In genomic region chr3:52758561-52758960, GRCm38 (mm10) we compare ENCODE assay signal across 9 mouse cellular contexts.
DNase-seq lines count a peak whose midpoint lies in the region; ATAC-seq and TF ChIP-seq lines count a peak whose summit lies in the region.
"Had no signal": no experiment of that assay in that cellular context is flagged by ENCODE, and none has a peak within 500 bp of the region (broad histone marks: within the 10 kb centered on the region; RNA-seq: fewer than 3 reads in every experiment).

No protein-coding gene starts in this region.

- no peak for TF ChIP-seq POLR2A in cortical plate, adult 2 months (IDR thresholded peaks at IDR 0.05; ENCODE audit: extremely low read depth, insufficient read depth, low read length)

- no peak overlapping the region for H3K4me2 ChIP-seq in hindbrain, embryonic 11.5 days (replicated peaks; ENCODE audit: low read depth, low read length)
- H3K4me2 ChIP-seq in hindbrain, embryonic 12.5 days (replicated peaks): no peak overlapping the region

- no peak for ATAC-seq in hindbrain, embryonic 11.5 days (ENCODE audit: low FRiP score)
- ATAC-seq in hindbrain, embryonic 12.5 days (ENCODE audit: low FRiP score): no peak
- ATAC-seq in inflammation-experienced regulatory T-cells, adult 6 months: peak; percentile 92

- peak; percentile 26 for DNase-seq in hindbrain, embryonic 11.5 days (ENCODE audit: low spot score)
- peak; percentile 26 for DNase-seq in urinary bladder, postnatal 25 days (ENCODE audit: low spot score)
- no peak for DNase-seq in urinary bladder, postnatal 10 days (ENCODE audit: low spot score)
- DNase-seq in naive thymus-derived CD4-positive, alpha-beta T cell, adult 2 months (ENCODE audit: low read depth): peak; percentile 82
- no peak for DNase-seq in forebrain, embryonic 10.5 days (ENCODE audit: extremely low spot score, low spot score)

- no peak overlapping the region for H3K9ac ChIP-seq in hindbrain, embryonic 11.5 days (ENCODE audit: low read depth, low read length)
- no peak overlapping the region for H3K9ac ChIP-seq in hindbrain, embryonic 12.5 days

- 46% methylated on average over 2 of the region's 2 CpGs for WGBS in hindbrain, embryonic 11.5 days
- WGBS in hindbrain, embryonic 12.5 days: 35% methylated on average over 2 of the region's 2 CpGs
- 39% methylated on average over 2 of the region's 2 CpGs for WGBS in forebrain, embryonic 10.5 days

- H3K36me3 ChIP-seq in hindbrain, embryonic 11.5 days (ENCODE audit: control insufficient read depth, insufficient read depth, low read length): no peaks in the 10 kb centered on the region
- H3K36me3 ChIP-seq in hindbrain, embryonic 12.5 days: no peaks in the 10 kb centered on the region
- no peaks in the 10 kb centered on the region for H3K36me3 ChIP-seq in forebrain, embryonic 10.5 days (replicated peaks)

- H3K27ac ChIP-seq in hindbrain, embryonic 11.5 days (ENCODE audit: low read depth, low read length): no peak overlapping the region
- H3K27ac ChIP-seq in hindbrain, embryonic 12.5 days: no peak overlapping the region
- no peak overlapping the region for H3K27ac ChIP-seq in cortical plate, adult 2 months (ENCODE audit: insufficient read depth, low read length)
- no peak overlapping the region for H3K27ac ChIP-seq in forebrain, embryonic 10.5 days

- TF ChIP-seq CTCF in cortical plate, adult 2 months (IDR thresholded peaks at IDR 0.05; ENCODE audit: extremely low read depth, insufficient read depth, low read length): peak; percentile 66

- H3K4me3 ChIP-seq in hindbrain, embryonic 11.5 days (ENCODE audit: low read depth, low read length): no peak overlapping the region
- H3K4me3 ChIP-seq in hindbrain, embryonic 12.5 days: no peak overlapping the region
- no peak overlapping the region for H3K4me3 ChIP-seq in cortical plate, adult 2 months (ENCODE audit: insufficient read depth, low read length)
- H3K4me3 ChIP-seq in forebrain, embryonic 10.5 days: no peak overlapping the region
- H3K4me3 ChIP-seq: myocyte had no signal

- H3K9me3 ChIP-seq in hindbrain, embryonic 11.5 days (ENCODE audit: control insufficient read depth, low read length): no peaks in the 10 kb centered on the region
- H3K9me3 ChIP-seq in hindbrain, embryonic 12.5 days (replicated peaks): no peaks in the 10 kb centered on the region
- no peaks in the 10 kb centered on the region for H3K9me3 ChIP-seq in forebrain, embryonic 10.5 days

- H3K27me3 ChIP-seq in hindbrain, embryonic 11.5 days (ENCODE audit: control insufficient read depth, insufficient read depth, low read length): no peaks in the 10 kb centered on the region
- 0 out of 2 replicates have a peak, but pooled peaks cover 3% of the 10 kb centered on the region for H3K27me3 ChIP-seq in hindbrain, embryonic 12.5 days
- H3K27me3 ChIP-seq in forebrain, embryonic 10.5 days (ENCODE audit: poor library complexity, severe bottlenecking): no peaks in the 10 kb centered on the region

- no peaks in the 10 kb centered on the region for H3K4me1 ChIP-seq in hindbrain, embryonic 11.5 days (replicated peaks; ENCODE audit: control insufficient read depth, insufficient read depth, low read length)
- H3K4me1 ChIP-seq in hindbrain, embryonic 12.5 days: no peaks in the 10 kb centered on the region
- no peaks in the 10 kb centered on the region for H3K4me1 ChIP-seq in cortical plate, adult 2 months (ENCODE audit: control insufficient read depth, insufficient read depth, low read length)
- peaks cover 14% of the 10 kb centered on the region for H3K4me1 ChIP-seq in forebrain, embryonic 10.5 days

Comparison
In these comparisons a context has a peak if more than half of its experiments do, and no peak if none do; other contexts are left out.
1. DNase-seq: peak in hindbrain, embryonic 11.5 days (single experiment), urinary bladder, postnatal 25 days (single experiment) and naive thymus-derived CD4-positive, alpha-beta T cell, adult 2 months (single experiment); none in urinary bladder, postnatal 10 days (single experiment) and forebrain, embryonic 10.5 days (single experiment).